Mouse (Mus musculus): ENCODE measurements at regions not wholly inside any gene's neighbourhood (a gene's known extent, or its start where the extent isn't known, plus 50 kb on each side); places are given as distances from the start of the nearest gene placed in this dataset.

DNA sequence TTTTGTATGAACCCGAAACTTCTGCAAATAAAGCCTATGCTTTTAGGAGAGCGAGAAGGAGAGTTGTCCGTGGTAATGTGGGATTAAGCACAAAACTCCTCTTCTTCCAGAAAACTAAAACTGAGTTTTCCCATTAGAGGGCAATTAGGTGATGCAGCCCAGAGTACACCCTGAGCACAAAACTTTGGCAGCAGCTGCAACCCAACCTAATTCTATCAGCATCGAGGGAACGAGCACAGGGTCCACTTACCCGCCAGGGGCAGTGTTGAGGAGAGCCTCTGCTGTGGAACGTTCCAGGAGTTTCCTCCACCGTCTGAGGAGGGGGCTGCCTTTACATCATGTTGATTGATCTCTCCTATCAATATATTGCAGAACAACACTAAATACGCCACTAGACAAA, 285.7 kb downstream of the Gm826 start:
- H3K27ac ChIP-seq (replicated peaks): no peak overlapping the region
- H3K27me3 ChIP-seq: peaks cover 8% of the 10 kb centered on the region
- no peak overlapping the region for H3K9ac ChIP-seq
- no peak overlapping the region for H3K4me2 ChIP-seq
- WGBS: 89% methylated on average over 9 of the region's 9 CpGs
- H3K9me3 ChIP-seq: no peaks in the 10 kb centered on the region
- no peak overlapping the region for H3K4me3 ChIP-seq
- no peaks in the 10 kb centered on the region for H3K4me1 ChIP-seq (replicated peaks)
- no peak for ATAC-seq (ENCODE audit: low read depth)
- no peaks in the 10 kb centered on the region for H3K36me3 ChIP-seq

DNA sequence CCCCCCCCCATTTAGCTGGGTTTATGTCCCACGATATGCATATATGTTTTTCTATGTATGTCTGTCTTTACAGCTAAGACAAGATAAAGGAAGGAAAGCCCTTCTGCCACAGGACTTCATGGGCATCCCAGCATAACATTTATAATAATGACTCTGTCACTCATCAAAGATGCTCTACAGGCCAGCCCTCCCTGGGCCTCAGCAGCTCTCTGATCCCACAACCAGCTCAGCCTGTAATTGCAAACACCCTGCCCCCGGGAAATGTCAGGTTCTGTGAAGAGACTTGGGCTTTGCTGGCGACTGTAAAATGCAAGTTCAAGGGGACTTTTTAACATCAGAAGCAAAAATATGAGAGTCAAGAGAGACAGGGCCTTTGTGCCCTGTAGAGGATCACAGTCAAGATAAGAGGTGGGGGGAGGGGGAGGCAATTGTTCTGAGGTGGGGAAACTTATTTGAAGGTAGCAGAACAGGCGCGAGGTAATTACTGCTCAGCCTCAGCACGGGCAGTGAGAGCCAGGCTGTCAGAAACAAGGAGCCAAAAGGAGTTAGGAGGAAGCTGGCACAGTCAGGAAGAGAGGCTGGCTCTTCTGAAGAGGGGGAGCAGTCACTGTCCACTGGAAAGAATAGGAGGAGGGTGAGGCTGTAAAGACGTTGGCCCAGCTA, 286.9 kb downstream of the Gm826 start:
- no peak overlapping the region for H3K27ac ChIP-seq (replicated peaks)
- WGBS: 26% methylated on average over 7 of the region's 7 CpGs
- H3K4me1 ChIP-seq (replicated peaks): no peaks in the 10 kb centered on the region
- 0 out of 2 replicates have a peak, but pooled peaks cover 4% of the 10 kb centered on the region for H3K27me3 ChIP-seq
- no peak for ATAC-seq (ENCODE audit: low read depth)
- H3K9ac ChIP-seq: no peak overlapping the region
- no peak overlapping the region for H3K4me3 ChIP-seq
- no peak overlapping the region for H3K4me2 ChIP-seq
- H3K36me3 ChIP-seq: no peaks in the 10 kb centered on the region
- no peaks in the 10 kb centered on the region for H3K9me3 ChIP-seq

DNA sequence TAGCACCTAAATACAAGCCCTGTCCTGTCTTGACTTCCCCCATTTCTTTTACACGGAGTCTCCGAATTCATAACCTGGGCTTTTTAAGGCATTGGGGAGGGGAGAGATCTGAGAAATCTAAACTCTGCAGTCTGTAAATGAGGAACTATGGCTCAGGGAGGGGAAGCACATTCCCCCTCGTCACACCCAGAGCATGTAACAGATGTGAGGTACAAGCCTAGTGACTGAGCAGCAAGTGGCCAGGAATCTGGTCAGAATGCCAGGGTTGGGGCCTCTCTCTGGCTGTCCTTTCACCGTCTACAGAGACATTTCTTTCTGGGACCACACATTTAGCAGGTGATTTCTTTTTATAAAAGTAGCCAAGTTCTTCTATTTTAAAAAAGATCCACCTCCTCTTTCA, 289.4 kb downstream of the Gm826 start:
- 79% methylated on average over 4 of the region's 4 CpGs for WGBS

DNA sequence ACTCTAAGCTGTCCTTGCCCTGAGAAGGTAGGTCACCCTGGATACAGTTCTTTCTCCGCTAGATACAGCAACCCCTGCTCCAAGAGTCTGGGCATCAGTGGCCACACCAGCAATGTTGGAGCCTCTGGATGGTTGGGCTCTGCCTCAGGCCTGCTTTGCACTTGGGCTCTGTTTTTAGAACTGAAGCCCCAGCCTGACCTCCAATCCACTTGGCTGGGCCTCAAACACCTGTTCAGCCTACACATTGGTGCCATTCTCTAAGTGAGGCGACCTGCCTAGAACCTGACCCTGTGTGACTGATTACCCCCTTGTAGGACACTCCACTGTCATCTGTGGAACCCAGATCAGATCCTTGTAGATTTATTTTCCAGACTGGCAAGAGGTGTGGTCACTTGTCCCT, 289.8 kb downstream of the Gm826 start:
- Histone ChIP-seq H3K4me2 (no peak overlapping the region), H3K27me3 (0 out of 2 replicates have a peak, but pooled peaks cover under 1% of the 10 kb centered on the region), H3K27ac (replicated peaks) (no peak overlapping the region), H3K9me3 (no peaks in the 10 kb centered on the region), H3K36me3 (no peaks in the 10 kb centered on the region), H3K9ac (no peak overlapping the region), H3K4me3 (no peak overlapping the region), H3K4me1 (replicated peaks) (no peaks in the 10 kb centered on the region)
- 93% methylated on average over 2 of the region's 2 CpGs for WGBS
- ATAC-seq (ENCODE audit: low read depth): no peak

More for the DNA sequence above, 289.4 kb downstream of the Gm826 start:
- Histone ChIP-seq H3K4me3 (no peak overlapping the region), H3K9me3 (no peaks in the 10 kb centered on the region), H3K4me2 (no peak overlapping the region), H3K27ac (replicated peaks) (no peak overlapping the region), H3K27me3 (0 out of 2 replicates have a peak, but pooled peaks cover 4% of the 10 kb centered on the region), H3K4me1 (replicated peaks) (no peaks in the 10 kb centered on the region), H3K36me3 (no peaks in the 10 kb centered on the region), H3K9ac (no peak overlapping the region)
- no peak for ATAC-seq (ENCODE audit: low read depth)

DNA sequence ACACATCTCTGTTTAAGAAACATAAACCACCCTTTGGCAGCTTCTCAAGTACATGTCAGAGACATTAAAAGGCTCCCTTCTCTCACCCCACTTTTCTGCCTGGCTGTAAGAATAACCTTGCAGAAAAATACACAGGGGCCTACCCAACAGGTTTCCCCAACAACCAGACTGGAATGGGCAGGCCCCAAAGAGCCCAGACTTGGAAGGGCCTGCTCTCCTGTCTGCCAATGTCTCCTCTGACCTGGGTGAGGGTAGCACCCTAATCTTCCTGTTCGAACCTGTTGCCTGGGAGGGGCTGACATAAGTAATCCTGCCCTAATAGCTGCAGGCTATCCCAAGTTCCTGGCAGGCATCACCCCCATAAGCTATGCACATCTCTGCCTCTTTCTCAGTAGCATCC, 304.5 kb downstream of the Gm826 start:
- H3K27ac ChIP-seq (replicated peaks): no peak overlapping the region
- no peak overlapping the region for H3K9ac ChIP-seq
- no peak overlapping the region for H3K4me3 ChIP-seq
- no peak for ATAC-seq (ENCODE audit: low read depth)
- no peaks in the 10 kb centered on the region for H3K27me3 ChIP-seq
- no peaks in the 10 kb centered on the region for H3K9me3 ChIP-seq
- no peak overlapping the region for H3K4me2 ChIP-seq
- H3K36me3 ChIP-seq: no peaks in the 10 kb centered on the region
- no peaks in the 10 kb centered on the region for H3K4me1 ChIP-seq (replicated peaks)
- WGBS: 88% methylated on average over 1 of the region's 1 CpGs

DNA sequence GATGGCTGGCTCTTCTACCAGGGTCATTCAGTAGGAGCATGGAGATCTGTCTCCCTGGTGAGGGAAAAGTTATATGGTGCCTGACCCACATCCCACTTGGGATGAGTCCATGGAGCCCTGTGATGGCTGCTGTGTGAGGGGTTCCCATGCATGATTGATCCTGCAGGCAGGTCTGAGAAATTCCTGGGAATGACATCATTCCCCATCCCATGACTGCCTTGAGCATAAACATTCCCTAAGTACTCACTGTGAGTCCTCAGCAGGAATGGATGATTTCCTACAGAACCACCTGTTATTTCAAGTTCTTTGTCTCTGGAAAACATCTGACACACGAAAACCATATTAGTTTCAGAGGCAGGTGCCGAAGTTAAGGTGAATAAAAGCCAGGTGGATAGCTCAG, 305.5 kb downstream of the Gm826 start:
- Histone ChIP-seq H3K9ac (no peak overlapping the region), H3K4me1 (replicated peaks) (no peaks in the 10 kb centered on the region), H3K4me2 (no peak overlapping the region), H3K36me3 (no peaks in the 10 kb centered on the region), H3K4me3 (no peak overlapping the region), H3K9me3 (no peaks in the 10 kb centered on the region), H3K27me3 (no peaks in the 10 kb centered on the region), H3K27ac (replicated peaks) (no peak overlapping the region)
- 87% methylated on average over 2 of the region's 2 CpGs for WGBS
- no peak for ATAC-seq (ENCODE audit: low read depth)

DNA sequence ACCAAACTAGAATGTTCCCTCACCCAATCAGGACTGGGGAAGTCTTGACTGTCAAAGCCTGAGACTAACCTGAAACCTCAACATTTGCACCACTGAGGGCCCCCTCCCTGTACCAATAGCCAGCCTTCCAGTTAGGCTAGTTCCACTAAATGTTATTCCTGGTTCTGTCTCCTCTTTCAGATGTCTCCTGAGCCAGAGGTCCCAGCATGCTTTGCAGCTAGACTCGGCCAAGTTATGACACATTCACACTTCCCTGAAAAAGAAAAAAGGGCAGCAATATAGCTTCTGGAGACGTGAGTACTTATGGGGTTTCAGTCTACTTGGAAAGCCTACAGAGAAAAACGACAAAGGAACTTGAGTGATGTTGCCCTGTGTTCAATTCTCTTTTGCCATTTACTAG, 308.1 kb downstream of the Gm826 start:
- ATAC-seq (ENCODE audit: low read depth): no peak
- Histone ChIP-seq H3K27ac (replicated peaks) (no peak overlapping the region), H3K4me1 (replicated peaks) (no peaks in the 10 kb centered on the region), H3K4me3 (no peak overlapping the region), H3K9ac (no peak overlapping the region), H3K9me3 (no peaks in the 10 kb centered on the region), H3K36me3 (no peaks in the 10 kb centered on the region), H3K27me3 (no peaks in the 10 kb centered on the region; the same call in 1 of the 2 replicates), H3K4me2 (no peak overlapping the region)
- 78% methylated on average over 3 of the region's 3 CpGs for WGBS

DNA sequence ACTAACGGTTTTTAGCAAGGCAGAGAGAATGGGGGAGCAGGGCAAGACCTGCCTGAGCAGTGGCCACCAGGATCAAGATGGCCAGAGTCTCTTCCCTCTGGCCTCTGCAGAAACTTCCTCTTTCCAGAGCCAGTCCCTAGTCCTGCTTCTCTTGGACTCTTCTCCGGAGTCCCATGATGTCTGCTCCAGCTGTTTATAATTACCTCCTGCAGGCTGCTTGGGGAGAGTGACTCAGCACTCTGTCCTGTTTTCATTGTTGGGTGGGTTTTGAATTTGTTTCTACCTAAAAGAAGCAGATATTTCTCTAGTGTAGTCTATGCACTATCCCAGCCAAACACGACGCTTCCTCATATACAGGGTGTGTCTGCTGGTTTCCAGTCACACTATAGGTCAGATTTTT, 312.4 kb downstream of the Gm826 start:
- peaks cover 17% of the 10 kb centered on the region for H3K4me1 ChIP-seq (replicated peaks)
- H3K27me3 ChIP-seq: no peaks in the 10 kb centered on the region; the same call in 1 of the 2 replicates
- WGBS: 81% methylated on average over 4 of the region's 4 CpGs
- no peak overlapping the region for H3K9ac ChIP-seq
- H3K36me3 ChIP-seq: no peaks in the 10 kb centered on the region
- H3K9me3 ChIP-seq: no peaks in the 10 kb centered on the region
- no peak overlapping the region for H3K4me2 ChIP-seq
- H3K4me3 ChIP-seq: no peak overlapping the region
- no peak overlapping the region for H3K27ac ChIP-seq (replicated peaks)
- ATAC-seq (ENCODE audit: low read depth): no peak

DNA sequence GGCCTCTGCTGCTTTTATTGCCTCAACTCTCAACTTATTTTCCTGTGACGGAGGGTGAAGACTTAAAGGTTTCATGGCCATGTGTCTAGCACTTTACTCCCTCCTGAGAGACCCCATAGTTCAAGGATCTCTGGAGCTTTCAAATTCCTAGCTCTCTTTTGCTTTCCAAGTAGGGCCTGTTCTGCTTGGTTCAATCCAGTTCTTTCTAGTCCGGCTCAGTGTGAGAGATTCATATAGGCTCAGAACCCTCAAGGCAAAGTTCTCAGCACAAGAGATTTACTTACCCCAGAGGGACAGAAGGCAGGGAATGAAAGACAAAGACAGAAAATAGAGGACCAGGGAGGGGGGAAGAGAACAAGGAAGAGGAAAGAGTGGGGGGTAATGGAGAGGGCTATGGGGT, 313.1 kb downstream of the Gm826 start:
- ATAC-seq (ENCODE audit: low read depth): no peak
- H3K9me3 ChIP-seq: no peaks in the 10 kb centered on the region
- H3K4me3 ChIP-seq: no peak overlapping the region
- H3K27me3 ChIP-seq: no peaks in the 10 kb centered on the region; the same call in 1 of the 2 replicates
- 73% methylated on average over 2 of the region's 2 CpGs for WGBS
- no peaks in the 10 kb centered on the region for H3K36me3 ChIP-seq
- no peak overlapping the region for H3K9ac ChIP-seq
- H3K4me2 ChIP-seq: no peak overlapping the region
- H3K27ac ChIP-seq (replicated peaks): no peak overlapping the region
- peaks cover 19% of the 10 kb centered on the region for H3K4me1 ChIP-seq (replicated peaks)

DNA sequence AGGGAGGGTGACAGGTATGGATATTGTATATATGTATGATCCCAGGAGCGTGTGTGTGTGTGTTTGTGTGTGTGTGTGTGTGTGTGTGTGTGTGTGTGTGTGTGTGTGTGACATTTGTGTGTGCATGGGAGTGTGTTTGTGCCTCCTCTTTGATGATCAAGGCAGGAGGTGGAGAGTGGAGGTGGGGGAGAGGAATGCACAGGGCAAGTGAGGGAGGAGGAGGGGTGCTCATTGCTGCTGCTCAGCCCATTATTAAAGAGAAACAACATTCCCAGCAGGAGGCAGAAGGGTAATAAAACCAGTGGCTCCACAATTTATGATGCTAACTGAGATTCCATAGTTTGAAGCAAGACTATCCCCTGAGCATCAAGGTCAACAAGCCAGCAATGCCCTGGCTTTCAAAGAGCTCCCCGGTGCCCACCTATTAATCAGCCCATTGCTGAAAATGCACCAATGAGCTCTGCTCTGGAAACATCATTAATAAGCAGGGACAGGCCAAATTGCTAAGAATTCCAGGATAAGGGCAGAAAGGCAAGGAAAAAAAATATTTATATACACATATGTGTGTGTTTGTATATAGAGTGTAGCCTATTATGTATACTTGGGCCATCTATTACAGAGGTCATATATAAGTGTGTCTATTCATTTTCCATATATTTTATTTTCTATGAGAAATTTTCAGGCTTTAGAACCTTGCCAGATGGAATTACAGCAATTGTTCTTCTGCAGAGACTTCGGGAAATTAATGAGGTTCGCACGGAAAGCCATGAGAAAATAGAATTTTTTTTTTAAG, 316.7 kb downstream of the Gm826 start:
- no peak overlapping the region for H3K9ac ChIP-seq
- peak; percentile 74 for ATAC-seq (ENCODE audit: low read depth)
- H3K27ac ChIP-seq (replicated peaks): 0 out of 2 replicates have a peak overlapping the region, but pooled peaks have one; percentile 13
- peaks cover 19% of the 10 kb centered on the region for H3K4me1 ChIP-seq (replicated peaks)
- 44% methylated on average over 5 of the region's 5 CpGs for WGBS
- H3K4me3 ChIP-seq: no peak overlapping the region
- no peaks in the 10 kb centered on the region for H3K36me3 ChIP-seq
- no peaks in the 10 kb centered on the region for H3K9me3 ChIP-seq
- no peak overlapping the region for H3K4me2 ChIP-seq
- H3K27me3 ChIP-seq: no peaks in the 10 kb centered on the region; the same call in 1 of the 2 replicates

DNA sequence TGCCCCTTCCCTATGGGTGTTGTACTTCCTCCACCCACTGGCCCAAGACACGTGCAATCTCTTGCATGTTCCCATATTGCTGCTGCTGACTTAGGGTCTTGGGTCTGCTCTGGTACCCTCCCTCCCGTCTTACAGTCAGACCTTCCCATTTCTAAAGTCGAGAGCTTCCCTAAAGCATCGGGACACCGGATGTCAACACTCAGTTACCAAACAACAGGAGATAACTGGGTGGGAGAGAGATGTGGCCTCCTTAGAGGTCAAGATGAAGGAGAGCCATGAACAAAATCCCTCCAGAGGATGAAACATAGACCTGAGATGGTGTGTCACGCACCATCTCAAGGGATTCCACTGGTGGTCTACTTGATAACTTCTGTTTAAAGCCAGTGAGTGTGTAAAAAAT, 322.5 kb downstream of the Gm826 start:
- no peak overlapping the region for H3K4me2 ChIP-seq
- H3K36me3 ChIP-seq: no peaks in the 10 kb centered on the region
- no peak overlapping the region for H3K27ac ChIP-seq (replicated peaks)
- 91% methylated on average over 6 of the region's 6 CpGs for WGBS
- peaks cover 1% of the 10 kb centered on the region for H3K4me1 ChIP-seq (replicated peaks)
- ATAC-seq (ENCODE audit: low read depth): no peak
- H3K4me3 ChIP-seq: no peak overlapping the region
- H3K9me3 ChIP-seq: no peaks in the 10 kb centered on the region
- H3K9ac ChIP-seq: no peak overlapping the region
- H3K27me3 ChIP-seq: no peaks in the 10 kb centered on the region; the same call in 1 of the 2 replicates

DNA sequence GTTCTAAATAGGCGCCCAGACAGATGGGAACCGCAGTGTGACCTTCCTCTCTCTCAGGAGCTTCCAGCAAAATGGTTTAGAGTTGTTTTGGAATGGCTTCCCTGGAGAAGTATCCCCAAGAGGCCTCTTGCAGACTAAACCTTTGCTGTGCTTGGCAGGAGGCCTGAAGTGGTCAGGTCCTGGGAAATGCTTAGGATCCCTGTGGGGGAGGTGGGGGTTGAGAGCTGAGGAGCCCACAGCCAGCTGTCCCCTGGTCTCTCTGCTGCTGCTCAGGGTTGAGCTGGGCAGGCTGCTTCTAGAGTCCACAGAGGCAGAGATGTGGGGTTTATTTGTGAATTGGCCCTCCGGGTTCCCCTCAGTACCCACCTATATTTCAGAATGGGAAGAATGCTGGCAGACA, 331.3 kb downstream of the Gm826 start:
- H3K9me3 ChIP-seq: no peaks in the 10 kb centered on the region
- WGBS: 49% methylated on average over 3 of the region's 3 CpGs
- H3K4me1 ChIP-seq (replicated peaks): 0 out of 2 replicates have a peak, but pooled peaks cover 3% of the 10 kb centered on the region
- H3K4me2 ChIP-seq: no peak overlapping the region
- H3K36me3 ChIP-seq: no peaks in the 10 kb centered on the region
- no peak overlapping the region for H3K4me3 ChIP-seq
- no peak overlapping the region for H3K27ac ChIP-seq (replicated peaks)
- H3K9ac ChIP-seq: no peak overlapping the region
- no peak for ATAC-seq (ENCODE audit: low read depth)
- peaks cover 4% of the 10 kb centered on the region; the same call in 1 of the 2 replicates for H3K27me3 ChIP-seq
